Mouse (Mus musculus) forebrain, embryonic 16.5 days (tissue): ENCODE data around the gene Lce1j. TPM values are rescaled to one million over a fixed set of nuclear protein-coding genes. Genes with fewer than 3 reads are reported as not detected.

Experiments
- ATAC-seq: fragments of 200-750 bp; cut with Nextera tagmentation; 2 replicates; pipeline ENCODE4 v1.8.0; 2017; ENCODE audit warnings: mild to moderate bottlenecking, moderate library complexity
- H3K27ac ChIP-seq: fragments of 300-500 bp; sonication (generic); 2 replicates; pipeline ENCODE4 v1.5.1; 2014; ENCODE audit warnings: low read length, control low read depth
- H3K27me3 ChIP-seq: fragments of 300-500 bp; sonication (generic); replicated peaks from 2 replicates; pipeline ENCODE4 v1.6.1; 2014; ENCODE audit warnings: low read length; ENCODE audit not compliant: control insufficient read depth, insufficient read depth
- H3K36me3 ChIP-seq: fragments of 300-500 bp; sonication (generic); 2 replicates; pipeline ENCODE4 v1.6.1; 2014; ENCODE audit not compliant: control insufficient read depth, insufficient read depth
- H3K4me1 ChIP-seq: fragments of 300-500 bp; sonication (generic); replicated peaks from 2 replicates; pipeline ENCODE4 v1.6.1; 2014; ENCODE audit warnings: low read length; ENCODE audit not compliant: control insufficient read depth, insufficient read depth
- H3K4me2 ChIP-seq: fragments of 300-500 bp; sonication (generic); 2 replicates; pipeline ENCODE4 v1.6.1; 2014; ENCODE audit warnings: mild to moderate bottlenecking, low read length, control low read depth
- H3K4me3 ChIP-seq: fragments of 300-500 bp; sonication (generic); replicated peaks from 2 replicates; pipeline ENCODE4 v1.5.1; 2014; ENCODE audit warnings: mild to moderate bottlenecking, low read length, control low read depth
- H3K9ac ChIP-seq: fragments of 300-500 bp; sonication (generic); replicated peaks from 2 replicates; pipeline ENCODE4 v1.6.1; 2014; ENCODE audit warnings: low read depth, low read length, control low read depth
- H3K9me3 ChIP-seq: fragments of 300-500 bp; sonication (generic); 2 replicates; pipeline ENCODE4 v1.6.1; 2016; ENCODE audit warnings: low read length; ENCODE audit not compliant: control insufficient read depth
- WGBS: fragments of 180-500 bp; shearing (Covaris S2); extraction: QIAGEN DNeasy Blood & Tissue Kit; methylation state at CpG from one replicate; pipeline ENCODE4 v1.1.7; 2014; 5-methylcytosine and 5-hydroxymethylcytosine counted together
- polyA plus RNA-seq: library from polyadenylated mRNA; unstranded; fragments of >200 nt; fragmentation: Nextera tagmentation; extraction: Ambion mirVana; gene quantifications from 2 replicates; pipeline ENCODE4 v1.2.1, GENCODE M21; 2015

The Lce1j gene
- polyA plus RNA-seq, 1 experiment from 2014 or later: not detected

- Histone ChIP-seq H3K4me2 (no peak within 1 kb of the TSS), H3K9ac (no peak within 1 kb of the TSS), H3K9me3 (no peaks in the 10 kb centered on the region), H3K4me1 (no peaks in the 10 kb centered on the region), H3K36me3 (no peaks in the 10 kb centered on the region), H3K27ac (no peak within 1 kb of the TSS), H3K27me3 (no peaks in the 10 kb centered on the region), H3K4me3 (no peak within 1 kb of the TSS)
- ATAC-seq: no peak
- 76% methylated on average over 1 of the region's 1 CpGs for WGBS
These were observed 38.1 kb downstream of the Lce1j start, which contains the start of gene Lce1g for GRCm38 (mm10) chr3:92752238-92752637. Gene Lce1g (minus strand): TSS chr3:92752338.

DNA sequence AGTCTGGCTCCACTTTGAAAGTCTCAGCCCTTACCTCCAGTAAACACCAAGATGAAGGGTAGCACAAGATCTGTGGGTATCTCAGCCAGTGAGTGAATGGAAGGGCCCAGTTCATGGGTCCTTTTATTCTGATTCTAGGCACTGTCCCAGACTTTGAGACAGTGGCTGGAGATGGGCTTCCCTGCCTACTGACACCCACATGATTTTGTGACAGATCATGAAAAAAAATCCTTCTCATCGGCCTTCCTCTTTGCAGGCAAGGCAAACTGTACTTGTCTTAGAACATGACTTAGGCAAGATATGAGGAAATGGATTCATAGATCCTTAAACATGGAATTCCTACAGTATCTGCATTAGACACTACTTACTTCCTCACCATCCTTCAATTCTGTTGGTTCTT is 51.3 kb downstream of the Lce1j start, which contains the start of gene Gm38119:
Gm38119 (minus strand) TSS at position 101 of the 400 bp plus-strand sequence.
- Histone ChIP-seq H3K36me3 (no peaks in the 10 kb centered on the region), H3K27me3 (no peaks in the 10 kb centered on the region), H3K4me3 (no peak within 1 kb of the TSS), H3K9ac (no peak within 1 kb of the TSS), H3K9me3 (no peaks in the 10 kb centered on the region), H3K4me1 (no peaks in the 10 kb centered on the region), H3K27ac (no peak within 1 kb of the TSS), H3K4me2 (no peak within 1 kb of the TSS)
- 84% methylated on average over 1 of the region's 1 CpGs for WGBS
- no peak for ATAC-seq

Other genes with a start within 250 kb of the Lce1j start
- not detected in 2 replicates for gene Ivl, start 216.8 kb downstream of the Lce1j start, polyA plus RNA-seq
- gene Smcp, start 201.5 kb downstream of the Lce1j start, polyA plus RNA-seq: not detected in 2 replicates
- not detected in 2 replicates for gene 2210017I01Rik, start 183.0 kb downstream of the Lce1j start, polyA plus RNA-seq
- gene Lce6a, start 168.9 kb downstream of the Lce1j start, polyA plus RNA-seq: not detected in 2 replicates
- gene Lce1a1, start 142.2 kb downstream of the Lce1j start, polyA plus RNA-seq: not detected in 2 replicates
- not detected in 2 replicates for gene Lce1b, start 133.6 kb downstream of the Lce1j start, polyA plus RNA-seq
- gene Lce1a2, start 120.2 kb downstream of the Lce1j start, polyA plus RNA-seq: not detected in 2 replicates
- not detected in 2 replicates for gene Lce1c, start 111.3 kb downstream of the Lce1j start, polyA plus RNA-seq
- not detected in 2 replicates for gene Lce1d, start 103.3 kb downstream of the Lce1j start, polyA plus RNA-seq
- gene Lce1e, start 81.4 kb downstream of the Lce1j start, polyA plus RNA-seq: not detected in 2 replicates
- not detected in 2 replicates for gene Lce1f, start 70.2 kb downstream of the Lce1j start, polyA plus RNA-seq
- gene Gm38119, start 51.4 kb downstream of the Lce1j start, polyA plus RNA-seq: not detected in 2 replicates
- not detected in 2 replicates for gene Lce1g, start 38.2 kb downstream of the Lce1j start, polyA plus RNA-seq
- not detected in 2 replicates for gene Lce1h, start 25.4 kb downstream of the Lce1j start, polyA plus RNA-seq
- gene Lce1i, start 11.6 kb downstream of the Lce1j start, polyA plus RNA-seq: not detected in 2 replicates
- gene Lce1k, start 17.4 kb upstream of the Lce1j start, polyA plus RNA-seq: not detected in 2 replicates
- not detected in 2 replicates for gene Kprp, start 36.7 kb upstream of the Lce1j start, polyA plus RNA-seq
- gene Lce1l, start 60.8 kb upstream of the Lce1j start, polyA plus RNA-seq: not detected in 2 replicates
- not detected in 2 replicates for gene 2310050C09Rik, start 79.7 kb upstream of the Lce1j start, polyA plus RNA-seq
- not detected in 2 replicates for gene Lce3a, start 135.7 kb upstream of the Lce1j start, polyA plus RNA-seq
- gene Lce3b, start 142.5 kb upstream of the Lce1j start, polyA plus RNA-seq: not detected in 2 replicates
- not detected in 2 replicates for gene Lce3c, start 154.0 kb upstream of the Lce1j start, polyA plus RNA-seq
- gene Lce3d, start 166.9 kb upstream of the Lce1j start, polyA plus RNA-seq: not detected in 2 replicates
- gene Lce3e, start 176.5 kb upstream of the Lce1j start, polyA plus RNA-seq: not detected in 2 replicates
- not detected in 2 replicates for gene Lce3f, start 201.7 kb upstream of the Lce1j start, polyA plus RNA-seq
- gene Crct1, start 225.2 kb upstream of the Lce1j start, polyA plus RNA-seq: not detected in 2 replicates
- gene Lce1m, start 228.5 kb upstream of the Lce1j start, polyA plus RNA-seq: not detected in 2 replicates